Mouse (Mus musculus) CH12.LX (cell line): ENCODE results near the gene Ogn. TPM values are rescaled to one million over a fixed set of nuclear protein-coding genes. Genes with fewer than 3 reads are reported as not detected.

Experiments used
- DNase-seq: peaks from one replicate; pipeline ENCODE4 v3.0.0-alpha.2; 2013; ENCODE audit errors: extremely low read depth
- H3K27ac ChIP-seq: 2 replicates; pipeline ENCODE4 v1.5.1; 2012; ENCODE audit warnings: low read depth, mild to moderate bottlenecking, control low read depth, moderate library complexity; ENCODE audit not compliant: insufficient read depth
- H3K27me3 ChIP-seq: replicated peaks from 2 replicates; pipeline ENCODE3; 2012; ENCODE audit warnings: inconsistent platforms
- H3K36me3 ChIP-seq, 2 experiments: replicated peaks in 1 of 2; 2 replicates each; pipeline versions ENCODE3 to v1.6.1; 2012; ENCODE audit warnings: inconsistent platforms in 1 of 2, low read length in 1 of 2, mild to moderate bottlenecking in 1 of 2, mixed read lengths in 1 of 2, moderate library complexity in 1 of 2; ENCODE audit not compliant: control insufficient read depth in 1 of 2, insufficient read depth in 1 of 2
- H3K4me1 ChIP-seq, 2 experiments: 2 replicates each; pipeline ENCODE4 v1.6.1; 2012; ENCODE audit warnings: inconsistent platforms in 1 of 2, moderate library complexity in 1 of 2; ENCODE audit not compliant: insufficient read depth in 2 of 2, control insufficient read depth in 1 of 2
- H3K4me2 ChIP-seq: 2 replicates; pipeline ENCODE4 v1.6.1; 2012; ENCODE audit warnings: low read depth, mild to moderate bottlenecking, control low read depth; ENCODE audit not compliant: poor library complexity, insufficient read depth, severe bottlenecking
- H3K4me3 ChIP-seq, 3 experiments: fragments of 150-350 bp in 1 of 3; sonication (generic) in 1 of 3; replicated peaks in 1 of 3; 2 replicates each; pipeline versions ENCODE3 to v1.5.1; 2011 to 2012; ENCODE audit warnings: low read depth in 2 of 3, low read length in 2 of 3, mild to moderate bottlenecking in 2 of 3, moderate library complexity in 2 of 3, control low read depth in 1 of 3, improper control_type of control experiment in 1 of 3, inconsistent platforms in 1 of 3, mixed read lengths in 1 of 3; ENCODE audit not compliant: poor library complexity in 1 of 3
- H3K79me2 ChIP-seq: replicated peaks from 2 replicates; pipeline ENCODE4 v1.6.1; 2012; ENCODE audit warnings: mild to moderate bottlenecking, moderate library complexity; ENCODE audit not compliant: control insufficient read depth, poor library complexity, insufficient read depth, severe bottlenecking; ENCODE audit errors: extremely low read depth
- H3K9ac ChIP-seq: 2 replicates; pipeline ENCODE4 v1.6.1; 2012; ENCODE audit warnings: low read depth, mild to moderate bottlenecking, control low read depth, moderate library complexity; ENCODE audit not compliant: insufficient read depth
- H3K9me3 ChIP-seq: replicated peaks from 2 replicates; pipeline ENCODE3; 2012; ENCODE audit warnings: low read length, inconsistent platforms, mixed read lengths
- BHLHE40 ChIP-seq: IDR thresholded peaks from 2 replicates; pipeline ENCODE4 v1.6.1; 2011; ENCODE audit warnings: mild to moderate bottlenecking, low read depth, low read length, improper control_type of control experiment
- CHD2 ChIP-seq: IDR thresholded peaks from 2 replicates; pipeline ENCODE4 v1.6.1; 2011; ENCODE audit warnings: low read length, improper control_type of control experiment
- E2F4 ChIP-seq: IDR thresholded peaks from 2 replicates; pipeline ENCODE4 v1.6.1; 2011; ENCODE audit warnings: low read depth, low read length, improper control_type of control experiment; ENCODE audit not compliant: insufficient replicate concordance
- ELF1 ChIP-seq: IDR thresholded peaks from 2 replicates; pipeline ENCODE4 v1.6.1; 2014; ENCODE audit warnings: low read depth, mild to moderate bottlenecking, inconsistent platforms, low read length, improper control_type of control experiment
- EP300 ChIP-seq: IDR thresholded peaks from 2 replicates; pipeline ENCODE4 v1.6.1; 2011; ENCODE audit warnings: low read length, improper control_type of control experiment
- JUND ChIP-seq: conservative IDR thresholded peaks from 2 replicates; pipeline ENCODE4 v1.6.1; 2011; ENCODE audit warnings: low read depth, low read length, improper control_type of control experiment
- MAFK ChIP-seq: IDR thresholded peaks from 2 replicates; pipeline ENCODE4 v1.6.1; 2011; ENCODE audit warnings: low read length, improper control_type of control experiment; ENCODE audit not compliant: insufficient replicate concordance
- MAX ChIP-seq: IDR thresholded peaks from 2 replicates; pipeline ENCODE4 v1.6.1; 2011; ENCODE audit warnings: low read length, improper control_type of control experiment
- MAZ ChIP-seq: IDR thresholded peaks from 2 replicates; pipeline ENCODE4 v1.6.1; 2012; ENCODE audit warnings: low read depth, mild to moderate bottlenecking, inconsistent platforms, low read length, improper control_type of control experiment, moderate library complexity
- MEF2A ChIP-seq: IDR thresholded peaks from 2 replicates; pipeline ENCODE4 v1.6.1; 2014; ENCODE audit warnings: low read depth, mild to moderate bottlenecking, inconsistent platforms, low read length, improper control_type of control experiment, borderline replicate concordance
- NELFE ChIP-seq: IDR thresholded peaks from 2 replicates; pipeline ENCODE4 v1.6.1; 2011; ENCODE audit warnings: low read depth, low read length, improper control_type of control experiment
- NRF1 ChIP-seq: IDR thresholded peaks from 2 replicates; pipeline ENCODE4 v1.6.1; 2014; ENCODE audit warnings: low read depth, mild to moderate bottlenecking, inconsistent platforms, low read length, improper control_type of control experiment, moderate library complexity
- PAX5 ChIP-seq: IDR thresholded peaks from 2 replicates; pipeline ENCODE4 v1.6.1; 2012; ENCODE audit warnings: low read length, inconsistent platforms, mixed read lengths
- POLR2A ChIP-seq: IDR thresholded peaks from 2 replicates; pipeline ENCODE4 v1.6.1; 2011; ENCODE audit warnings: low read depth, mild to moderate bottlenecking, improper control_type of control experiment, low read length
- POLR2AphosphoS2 ChIP-seq: IDR thresholded peaks from 2 replicates; pipeline ENCODE4 v1.6.1; 2011; ENCODE audit warnings: low read depth, low read length, improper control_type of control experiment
- RAD21 ChIP-seq: IDR thresholded peaks from 2 replicates; pipeline ENCODE4 v1.6.1; 2011; ENCODE audit warnings: low read depth, mild to moderate bottlenecking, low read length, improper control_type of control experiment, moderate library complexity
- UBTF ChIP-seq: IDR thresholded peaks from 2 replicates; pipeline ENCODE4 v1.6.1; 2012; ENCODE audit warnings: low read depth, mild to moderate bottlenecking, inconsistent platforms, low read length, improper control_type of control experiment, moderate library complexity
- USF1 ChIP-seq: IDR thresholded peaks from 2 replicates; pipeline ENCODE4 v1.6.1; 2014; ENCODE audit warnings: low read depth, mild to moderate bottlenecking, inconsistent platforms, low read length, improper control_type of control experiment
- USF2 ChIP-seq: conservative IDR thresholded peaks from 2 replicates; pipeline ENCODE4 v1.6.1; 2011; ENCODE audit warnings: low read depth, low read length, improper control_type of control experiment
- ZKSCAN1 ChIP-seq: IDR thresholded peaks from 2 replicates; pipeline ENCODE4 v1.6.1; 2012; ENCODE audit warnings: low read depth, inconsistent platforms, low read length, improper control_type of control experiment, borderline replicate concordance
- ZNF384 ChIP-seq: IDR thresholded peaks from 2 replicates; pipeline ENCODE4 v1.6.1; 2012; ENCODE audit warnings: low read depth, low read length, improper control_type of control experiment, inconsistent platforms
- dilution Hi-C: fragments of 300-500 bp; cut with MboI; formaldehyde crosslinking; loops from 2 replicates; pipeline ENCODE4 v1.14.3; 2020; ENCODE audit warnings: low sequenced_read_pairs; ENCODE audit not compliant: extremely low pct_unique_long_range_greater_than_20kb, extremely low pct_ligation_motif_present
- in situ Hi-C: fragments of 300-500 bp; cut with MboI; formaldehyde crosslinking; loops from 3 replicates; pipeline ENCODE4 v1.14.3; 2019; ENCODE audit warnings: low sequenced_read_pairs, low pct_ligation_motif_present, low pct_unique_long_range_greater_than_20kb, mixed read lengths
- polyA plus RNA-seq: library from polyadenylated mRNA; unstranded; fragments of >175 nt; gene quantifications from 2 replicates; pipeline ENCODE4 v1.2.1, GENCODE M21; 2012; ENCODE audit warnings: low read depth; ENCODE audit not compliant: insufficient read length
- total RNA-seq, 2 experiments: library from RNA; depleted of rRNA; stranded (reverse); fragments of 300-350 nt in 1 of 2; fragments of >200 nt in 1 of 2; gene quantifications; 2 replicates each; pipeline ENCODE4 v1.2.3; 2012 to 2014

Ogn gene
- total and polyA plus RNA-seq, 3 experiments: not detected

DNA sequence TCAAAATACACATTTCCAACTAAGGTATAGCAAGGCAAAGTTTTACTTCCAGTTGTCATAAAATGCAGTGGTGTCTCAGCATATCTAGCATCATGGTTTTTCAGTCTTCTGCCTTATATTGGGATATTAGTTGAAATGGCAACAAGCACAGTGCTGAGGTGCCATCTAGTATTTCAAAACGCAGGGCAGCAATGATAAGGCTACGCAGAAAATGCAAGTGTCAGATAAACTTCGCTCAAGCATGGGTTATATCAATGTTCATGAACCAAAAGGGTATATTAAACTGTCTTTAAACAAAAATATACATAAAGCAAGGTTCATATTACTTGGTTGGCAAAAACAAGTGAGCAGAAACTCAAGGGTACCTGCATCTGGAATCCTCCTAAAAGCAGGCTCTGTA, 9.2 kb downstream of the Ogn start:
- no peak for TF ChIP-seq JUND
- TF ChIP-seq PAX5: no peak
- TF ChIP-seq USF1: no peak
- TF ChIP-seq NELFE: no peak
- no peak for TF ChIP-seq RAD21
- no peak for TF ChIP-seq UBTF
- TF ChIP-seq E2F4: no peak
- no peak for TF ChIP-seq EP300
- no peak for TF ChIP-seq ELF1
- TF ChIP-seq, all 38 proteins: peak for 0
- no peak overlapping the region for H3K4me2 ChIP-seq
- H3K79me2 ChIP-seq: no peaks in the 10 kb centered on the region
- no peaks in the 10 kb centered on the region for H3K9me3 ChIP-seq
- DNase-seq: no peak
- H3K4me3 ChIP-seq: no peak overlapping the region
- dilution Hi-C loops (no loop called here), in situ Hi-C loops (no loop called here)
- H3K9ac ChIP-seq: no peak overlapping the region
- no peaks in the 10 kb centered on the region for H3K27me3 ChIP-seq
- no peaks in the 10 kb centered on the region for H3K4me1 ChIP-seq
- H3K36me3 ChIP-seq: no peaks in the 10 kb centered on the region
- no peak overlapping the region for H3K27ac ChIP-seq

DNA sequence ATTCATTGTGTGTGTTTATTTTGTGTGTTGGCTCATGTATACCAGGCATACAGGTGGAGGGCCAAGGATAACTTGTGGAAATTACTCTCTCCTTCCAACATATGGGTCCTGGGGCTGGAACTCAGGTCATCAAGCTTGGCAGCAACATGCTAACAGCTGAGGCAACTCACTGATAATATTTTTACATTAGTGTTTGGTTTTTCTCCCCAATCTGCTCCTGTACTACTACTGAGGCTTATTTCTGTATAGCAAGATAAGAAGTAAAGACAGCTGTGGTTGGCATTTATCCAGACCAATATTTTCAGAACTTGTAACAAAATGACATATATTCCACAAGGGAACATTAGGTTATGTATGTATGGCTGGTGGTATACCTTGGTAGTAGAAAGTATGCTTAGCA, 10.5 kb downstream of the Ogn start:
- dilution Hi-C loops (no loop called here), in situ Hi-C loops (no loop called here)
- no peaks in the 10 kb centered on the region for H3K4me1 ChIP-seq
- no peaks in the 10 kb centered on the region for H3K9me3 ChIP-seq
- no peak overlapping the region for H3K4me2 ChIP-seq
- H3K36me3 ChIP-seq: no peaks in the 10 kb centered on the region
- H3K79me2 ChIP-seq: no peaks in the 10 kb centered on the region
- DNase-seq: no peak
- no peak for TF ChIP-seq MEF2A
- TF ChIP-seq ZKSCAN1: no peak
- no peak for TF ChIP-seq CHD2
- TF ChIP-seq RAD21: no peak
- TF ChIP-seq MAZ: no peak
- TF ChIP-seq POLR2A: no peak
- TF ChIP-seq PAX5: no peak
- no peak for TF ChIP-seq ZNF384
- no peak for TF ChIP-seq USF2
- no peak for TF ChIP-seq BHLHE40
- TF ChIP-seq MAX: no peak
- no peak for TF ChIP-seq NRF1
- TF ChIP-seq MAFK: no peak
- no peak for TF ChIP-seq NELFE
- TF ChIP-seq POLR2AphosphoS2: no peak
- no peak for TF ChIP-seq E2F4
- H3K27me3 ChIP-seq: no peaks in the 10 kb centered on the region
- H3K9ac ChIP-seq: no peak overlapping the region
- H3K27ac ChIP-seq: no peak overlapping the region
- no peak overlapping the region for H3K4me3 ChIP-seq
